Mouse (Mus musculus) heart, adult 2 months (tissue): ENCODE measurements around the gene Otulinl. TPM values are rescaled to one million over a fixed set of nuclear protein-coding genes. Genes with fewer than 3 reads are reported as not detected.

Experiments
- DNase-seq, 2 experiments: peaks; one replicate each; pipeline ENCODE4 v3.0.0; 2021
- H3K27ac ChIP-seq: fragments of 200-600 bp; 2 replicates; pipeline ENCODE4 v1.8.1; 2022
- H3K27me3 ChIP-seq: fragments of 200-500 bp; 2 replicates; pipeline ENCODE4 v1.6.1; 2012; ENCODE audit warnings: mild to moderate bottlenecking, low read length, inconsistent platforms, mixed read lengths; ENCODE audit not compliant: control insufficient read depth, insufficient read depth
- H3K36me3 ChIP-seq: fragments of 200-500 bp; 2 replicates; pipeline ENCODE4 v1.6.1; 2012; ENCODE audit warnings: low read length, inconsistent platforms; ENCODE audit not compliant: control insufficient read depth, insufficient read depth
- H3K4me1 ChIP-seq: fragments of 200-500 bp; 2 replicates; pipeline ENCODE4 v1.6.1; 2011; ENCODE audit warnings: low read length; ENCODE audit not compliant: control insufficient read depth, insufficient read depth
- H3K4me3 ChIP-seq: fragments of 200-600 bp; 2 replicates; pipeline ENCODE4 v1.8.1; 2022
- H3K79me2 ChIP-seq: fragments of 200-500 bp; replicated peaks from 2 replicates; pipeline ENCODE4 v1.6.1; 2012; ENCODE audit warnings: mild to moderate bottlenecking, inconsistent platforms, low read length, moderate library complexity, mixed read lengths; ENCODE audit not compliant: control insufficient read depth, insufficient read depth
- H3K9ac ChIP-seq: fragments of 200-500 bp; 2 replicates; pipeline ENCODE4 v1.6.1; 2012; ENCODE audit warnings: low read depth, mild to moderate bottlenecking, control low read depth, inconsistent platforms, low read length, mixed read lengths
- CTCF ChIP-seq: fragments of 200-600 bp; IDR thresholded peaks from 2 replicates; pipeline ENCODE4 v1.8.1; 2022; ENCODE audit warnings: antibody characterized with exemption, mild to moderate bottlenecking, moderate library complexity
- EP300 ChIP-seq: fragments of 200-500 bp; IDR thresholded peaks from 2 replicates; pipeline ENCODE4 v1.6.1; 2011; ENCODE audit warnings: low read depth, low read length, control low read depth; ENCODE audit not compliant: insufficient read depth
- POLR2A ChIP-seq: fragments of 200-500 bp; IDR thresholded peaks from 2 replicates; pipeline ENCODE4 v1.6.1; 2011; ENCODE audit warnings: mild to moderate bottlenecking, low read depth, low read length, control low read depth; ENCODE audit not compliant: insufficient read depth
- WGBS: fragments of 180-500 bp; shearing (Covaris S2); methylation state at CpG from one replicate; pipeline ENCODE4 v1.1.7; 2018; 5-methylcytosine and 5-hydroxymethylcytosine counted together
- intact Hi-C: fragments of 180-260 bp; cut with DNase I; formaldehyde crosslinking; loops from one replicate; pipeline ENCODE4 v1.15.1; 2025
- polyA plus RNA-seq: library from polyadenylated mRNA; depleted of rRNA; stranded (reverse); fragments of >200 nt; gene quantifications from 2 replicates; pipeline ENCODE4 v1.2.3, GENCODE M21; 2012
- total RNA-seq, 2 experiments: library from RNA; stranded (reverse); gene quantifications; 2 replicates each; pipeline ENCODE4 v1.2.3; 2021

The Otulinl gene
- total and polyA plus RNA-seq, 3 experiments: 1.5 to 3.0 (median 1.9) TPM

GRCm38 (mm10) chr15:27658356-27658755, 23.0 kb downstream of the Otulinl start:
- no peak overlapping the region for H3K4me3 ChIP-seq
- WGBS: 90% methylated on average over 4 of the region's 4 CpGs
- no peak overlapping the region for H3K27ac ChIP-seq
- no peaks in the 10 kb centered on the region for H3K4me1 ChIP-seq
- TF ChIP-seq POLR2A (no peak), CTCF (no peak), EP300 (no peak)
- no peak for DNase-seq
- H3K9ac ChIP-seq: no peak overlapping the region
- no peaks in the 10 kb centered on the region for H3K36me3 ChIP-seq
- intact Hi-C loops: loop anchor here (2.0 to 10.0 kb wide), 3 partner anchors 60 to 526 kb away; no protein-coding TSS in a partner anchor
- no peaks in the 10 kb centered on the region for H3K79me2 ChIP-seq
- H3K27me3 ChIP-seq: no peaks in the 10 kb centered on the region

GRCm38 (mm10) chr15:27657866-27658265, 23.5 kb downstream of the Otulinl start:
- Histone ChIP-seq H3K4me1 (no peaks in the 10 kb centered on the region), H3K79me2 (no peaks in the 10 kb centered on the region), H3K9ac (no peak overlapping the region), H3K4me3 (no peak overlapping the region), H3K27me3 (no peaks in the 10 kb centered on the region), H3K36me3 (no peaks in the 10 kb centered on the region), H3K27ac (no peak overlapping the region)
- no peak for TF ChIP-seq CTCF
- no peak for TF ChIP-seq POLR2A
- no peak for TF ChIP-seq EP300
- DNase-seq: no peak
- intact Hi-C loops: loop anchor here (2.0 to 10.0 kb wide), 3 partner anchors 61 to 527 kb away; no protein-coding TSS in a partner anchor
- 95% methylated on average over 10 of the region's 10 CpGs for WGBS

- TF ChIP-seq EP300 (no peak), POLR2A (no peak), CTCF (no peak)
- 72% methylated on average over 9 of the region's 9 CpGs for WGBS
- H3K36me3 ChIP-seq: no peaks in the 10 kb centered on the region
- no peak overlapping the region for H3K9ac ChIP-seq
- no peak for DNase-seq
- H3K4me3 ChIP-seq: no peak overlapping the region
- no peaks in the 10 kb centered on the region for H3K4me1 ChIP-seq
- H3K27ac ChIP-seq: no peak overlapping the region
- intact Hi-C loops: loop anchor here (10.0 kb wide), 1 partner anchor 528 kb away; no protein-coding TSS in a partner anchor
- no peaks in the 10 kb centered on the region for H3K27me3 ChIP-seq
- H3K79me2 ChIP-seq: no peaks in the 10 kb centered on the region
These were observed 24.8 kb downstream of the Otulinl start for GRCm38 (mm10) chr15:27656626-27657025.

- no peaks in the 10 kb centered on the region for H3K27me3 ChIP-seq
- intact Hi-C loops: loop anchor here (10.0 kb wide), 1 partner anchor 530 kb away; no protein-coding TSS in a partner anchor
- no peak overlapping the region for H3K4me3 ChIP-seq
- no peak overlapping the region for H3K27ac ChIP-seq
- 16% methylated on average over 5 of the region's 5 CpGs for WGBS
- no peaks in the 10 kb centered on the region for H3K36me3 ChIP-seq
- no peaks in the 10 kb centered on the region for H3K4me1 ChIP-seq
- no peak overlapping the region for H3K9ac ChIP-seq
- TF ChIP-seq CTCF (no peak), POLR2A (no peak), EP300 (no peak)
- DNase-seq: no peak
- H3K79me2 ChIP-seq: no peaks in the 10 kb centered on the region
These were observed 26.4 kb downstream of the Otulinl start for GRCm38 (mm10) chr15:27655015-27655414.

- Histone ChIP-seq H3K4me1 (no peaks in the 10 kb centered on the region), H3K36me3 (no peaks in the 10 kb centered on the region), H3K79me2 (no peaks in the 10 kb centered on the region), H3K4me3 (no peak overlapping the region), H3K27me3 (no peaks in the 10 kb centered on the region), H3K27ac (no peak overlapping the region), H3K9ac (no peak overlapping the region)
- no peak for DNase-seq
- intact Hi-C loops: no loop called here
- TF ChIP-seq CTCF: peak; percentile 77
- TF ChIP-seq EP300: no peak
- 46% methylated on average over 3 of the region's 3 CpGs for WGBS
These were observed 33.7 kb downstream of the Otulinl start for GRCm38 (mm10) chr15:27647686-27648085.

GRCm38 (mm10) chr15:27646665-27647064, 34.7 kb downstream of the Otulinl start:
- Histone ChIP-seq H3K9ac (no peak overlapping the region), H3K79me2 (no peaks in the 10 kb centered on the region), H3K4me3 (no peak overlapping the region), H3K27me3 (no peaks in the 10 kb centered on the region), H3K4me1 (no peaks in the 10 kb centered on the region), H3K27ac (no peak overlapping the region), H3K36me3 (no peaks in the 10 kb centered on the region)
- 91% methylated on average over 8 of the region's 8 CpGs for WGBS
- intact Hi-C loops: no loop called here
- DNase-seq: no peak
- TF ChIP-seq POLR2A (no peak), CTCF (no peak), EP300 (no peak)
